Mouse (Mus musculus): Measurements from ENCODE around the gene Uqcr10. TPM values are rescaled to one million over a fixed set of nuclear protein-coding genes. Genes with fewer than 3 reads are reported as not detected.

The Uqcr10 gene
- polyA plus RNA-seq, 1 experiment from 2014 or later: 942 TPM

GRCm38 (mm10) chr11:4661324-4661723 lies 42.8 kb downstream of the Uqcr10 start:
- 77% methylated on average over 4 of the region's 4 CpGs for WGBS
- H3K9ac ChIP-seq (replicated peaks; ENCODE audit: low read depth, low read length): no peak overlapping the region
- peaks cover 22% of the 10 kb centered on the region for H3K36me3 ChIP-seq (ENCODE audit: control insufficient read depth, insufficient read depth, low read length)
- no peak overlapping the region for H3K4me3 ChIP-seq (ENCODE audit: low read depth, low read length)
- H3K27me3 ChIP-seq (ENCODE audit: control insufficient read depth, insufficient read depth, low read length): no peaks in the 10 kb centered on the region
- H3K27ac ChIP-seq (ENCODE audit: low read length): no peak overlapping the region
- ATAC-seq (ENCODE audit: insufficient number of reproducible peaks, insufficient read depth, low FRiP score, low read depth): no peak
- H3K4me1 ChIP-seq (ENCODE audit: control insufficient read depth, insufficient read depth, low read length): no peaks in the 10 kb centered on the region
- no peaks in the 10 kb centered on the region for H3K9me3 ChIP-seq (ENCODE audit: control insufficient read depth, low read depth, low read length)
- no peak overlapping the region for H3K4me2 ChIP-seq (replicated peaks; ENCODE audit: low read depth, low read length)

- no peak for ATAC-seq (ENCODE audit: insufficient number of reproducible peaks, insufficient read depth, low FRiP score, low read depth)
- Histone ChIP-seq H3K4me3 (ENCODE audit: low read depth, low read length) (no peak overlapping the region), H3K4me1 (ENCODE audit: control insufficient read depth, insufficient read depth, low read length) (no peaks in the 10 kb centered on the region), H3K9me3 (ENCODE audit: control insufficient read depth, low read depth, low read length) (no peaks in the 10 kb centered on the region), H3K9ac (replicated peaks; ENCODE audit: low read depth, low read length) (no peak overlapping the region), H3K4me2 (replicated peaks; ENCODE audit: low read depth, low read length) (no peak overlapping the region), H3K27ac (ENCODE audit: low read length) (no peak overlapping the region), H3K27me3 (ENCODE audit: control insufficient read depth, insufficient read depth, low read length) (no peaks in the 10 kb centered on the region), H3K36me3 (ENCODE audit: control insufficient read depth, insufficient read depth, low read length) (peaks cover 25% of the 10 kb centered on the region)
- 83% methylated on average over 7 of the region's 7 CpGs for WGBS
Observed at GRCm38 (mm10) chr11:4660309-4661025, 43.7 kb downstream of the Uqcr10 start.

- H3K9me3 ChIP-seq (ENCODE audit: control insufficient read depth, low read depth, low read length): no peaks in the 10 kb centered on the region
- no peak overlapping the region for H3K9ac ChIP-seq (replicated peaks; ENCODE audit: low read depth, low read length)
- no peak overlapping the region for H3K27ac ChIP-seq (ENCODE audit: low read length)
- H3K27me3 ChIP-seq (ENCODE audit: control insufficient read depth, insufficient read depth, low read length): no peaks in the 10 kb centered on the region
- H3K4me3 ChIP-seq (ENCODE audit: low read depth, low read length): no peak overlapping the region
- ATAC-seq (ENCODE audit: insufficient number of reproducible peaks, insufficient read depth, low FRiP score, low read depth): no peak
- H3K4me1 ChIP-seq (ENCODE audit: control insufficient read depth, insufficient read depth, low read length): no peaks in the 10 kb centered on the region
- 78% methylated on average over 1 of the region's 1 CpGs for WGBS
- peaks cover 25% of the 10 kb centered on the region for H3K36me3 ChIP-seq (ENCODE audit: control insufficient read depth, insufficient read depth, low read length)
- no peak overlapping the region for H3K4me2 ChIP-seq (replicated peaks; ENCODE audit: low read depth, low read length)
Observed at GRCm38 (mm10) chr11:4659818-4660217, 44.3 kb downstream of the Uqcr10 start.

Other genes starting within 250 kb of the Uqcr10 start
- 30.5 and 31.1 TPM in 2 replicates for gene Mtmr3, start 109.5 kb downstream of the Uqcr10 start, polyA plus RNA-seq (2014; fragmentation: Nextera tagmentation; extraction: Ambion mirVana)
- not detected in 2 replicates for gene Gm11032, start 84.3 kb downstream of the Uqcr10 start, polyA plus RNA-seq (2014; fragmentation: Nextera tagmentation; extraction: Ambion mirVana)
- gene Ascc2, start 66.6 kb downstream of the Uqcr10 start, polyA plus RNA-seq (2014; fragmentation: Nextera tagmentation; extraction: Ambion mirVana): 33.8 and 35.5 TPM in 2 replicates
- gene Zmat5, start 336 bp upstream of the Uqcr10 start, polyA plus RNA-seq (2014; fragmentation: Nextera tagmentation; extraction: Ambion mirVana): 67.3 and 68.4 TPM in 2 replicates
- 0.16 and 0.34 TPM in 2 replicates for gene Cabp7, start 42.4 kb upstream of the Uqcr10 start, polyA plus RNA-seq (2014; fragmentation: Nextera tagmentation; extraction: Ambion mirVana)
- gene Nf2, start 145.2 kb upstream of the Uqcr10 start, polyA plus RNA-seq (2014; fragmentation: Nextera tagmentation; extraction: Ambion mirVana): 31.9 and 41.8 TPM in 2 replicates
- 58.0 and 62.4 TPM in 2 replicates for gene Nipsnap1, start 169.6 kb upstream of the Uqcr10 start, polyA plus RNA-seq (2014; fragmentation: Nextera tagmentation; extraction: Ambion mirVana)
- 38.1 and 40.1 TPM in 2 replicates for gene Thoc5, start 191.0 kb upstream of the Uqcr10 start, polyA plus RNA-seq (2014; fragmentation: Nextera tagmentation; extraction: Ambion mirVana)
- 0.78 and 0.88 TPM in 2 replicates for gene Nefh, start 243.7 kb upstream of the Uqcr10 start, polyA plus RNA-seq (2014; fragmentation: Nextera tagmentation; extraction: Ambion mirVana)

Measured in stomach, embryonic 14.5 days (tissue).